Mouse (Mus musculus) cerebellum, postnatal 4 days (tissue): ENCODE measurements around the gene Arhgap15.

Experiments used
- DNase-seq, 2 experiments: peaks; one replicate each; pipeline ENCODE4 v3.0.0; 2022; ENCODE audit warnings: low spot score in 2 of 2, mixed read lengths in 1 of 2

Gene Arhgap15

DNA sequence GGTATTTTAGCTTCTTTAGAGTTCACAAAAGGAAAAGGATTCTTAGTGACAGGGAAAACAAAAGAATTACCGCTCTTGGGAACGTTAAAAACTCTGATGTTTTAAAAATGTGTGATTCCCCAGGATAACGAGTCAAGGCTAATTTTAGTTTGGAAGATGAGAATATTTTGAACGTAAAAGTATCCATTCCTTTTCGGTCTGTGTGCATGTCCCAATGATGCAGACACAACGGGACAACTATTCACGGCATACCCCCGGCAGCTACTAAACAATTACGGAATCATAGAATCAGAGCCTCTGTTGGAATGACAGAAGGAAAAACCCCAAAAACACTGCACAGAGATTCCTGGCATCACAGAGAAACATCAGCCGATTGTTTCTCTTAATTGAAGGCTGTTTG is 281.2 kb downstream of the Arhgap15 start:
- no peak for DNase-seq

DNA sequence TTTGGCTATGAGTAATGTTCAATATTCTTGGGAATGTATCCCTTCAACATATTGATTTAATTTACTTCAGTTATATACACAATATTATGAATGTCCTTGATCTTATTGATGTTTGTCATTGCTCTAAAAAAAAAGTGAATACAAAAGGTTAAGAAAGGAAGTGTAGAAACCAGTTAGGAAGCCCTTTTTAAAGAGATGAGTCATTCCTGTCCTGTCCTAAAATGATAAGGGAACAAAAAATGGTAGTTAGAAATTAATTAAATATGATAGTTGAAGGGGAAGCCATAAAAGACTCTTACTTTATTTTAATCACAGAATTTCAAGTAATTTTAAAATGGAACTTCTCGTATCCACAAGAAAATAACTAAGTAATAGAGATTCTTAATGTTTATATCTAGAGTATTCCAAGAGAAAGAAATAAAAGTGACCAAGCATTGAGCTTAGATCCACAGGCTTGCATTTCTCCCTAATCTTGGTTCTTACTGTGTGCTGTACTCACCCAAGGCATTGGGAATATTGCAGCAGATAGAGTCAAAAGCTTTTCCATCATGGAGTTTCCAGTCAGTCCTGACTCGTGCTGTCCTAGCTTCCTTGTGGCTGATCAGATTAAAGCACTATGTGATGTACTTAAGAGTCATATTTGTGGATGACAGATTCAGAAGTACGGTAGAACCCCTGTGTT is 291.0 kb downstream of the Arhgap15 start:
- DNase-seq: no peak

DNA sequence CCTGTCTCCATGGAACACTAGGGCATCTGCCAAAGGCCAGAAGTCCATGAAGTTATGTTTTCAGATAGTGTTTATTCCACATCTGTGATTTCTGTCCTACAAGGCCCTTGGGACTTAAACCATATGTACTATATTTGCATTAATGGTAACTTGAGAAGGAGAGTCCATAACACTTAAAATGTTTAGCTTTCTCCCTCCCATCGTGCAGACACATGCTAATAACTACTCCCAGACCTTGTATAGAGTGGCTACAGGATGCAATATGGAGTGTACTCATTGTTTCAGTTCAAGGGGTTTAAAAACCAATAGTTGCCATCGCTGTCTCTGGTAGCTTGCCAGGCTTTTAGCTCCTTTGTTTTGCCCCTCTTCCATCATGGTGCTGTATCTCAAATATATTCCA is 295.5 kb downstream of the Arhgap15 start:
- DNase-seq: no peak

DNA sequence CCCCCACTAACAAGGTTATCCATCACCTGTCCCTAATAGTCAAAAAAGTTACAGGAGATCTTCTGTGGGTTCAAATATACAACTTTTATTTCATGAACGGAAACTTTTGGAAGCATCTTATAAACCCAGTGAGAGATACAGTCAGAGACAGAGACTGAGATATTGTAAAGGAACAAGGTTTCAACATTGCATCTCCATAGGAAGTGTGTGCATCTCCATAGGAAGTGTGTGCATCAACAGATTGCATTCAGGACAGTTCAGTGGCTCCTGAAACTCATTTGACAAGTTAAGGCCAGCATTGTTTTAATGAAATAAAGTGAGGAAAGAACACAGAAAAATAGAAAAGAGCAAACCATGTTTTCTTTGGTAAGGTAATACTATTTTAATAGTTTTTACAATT is 296.0 kb downstream of the Arhgap15 start:
- DNase-seq: no peak

DNA sequence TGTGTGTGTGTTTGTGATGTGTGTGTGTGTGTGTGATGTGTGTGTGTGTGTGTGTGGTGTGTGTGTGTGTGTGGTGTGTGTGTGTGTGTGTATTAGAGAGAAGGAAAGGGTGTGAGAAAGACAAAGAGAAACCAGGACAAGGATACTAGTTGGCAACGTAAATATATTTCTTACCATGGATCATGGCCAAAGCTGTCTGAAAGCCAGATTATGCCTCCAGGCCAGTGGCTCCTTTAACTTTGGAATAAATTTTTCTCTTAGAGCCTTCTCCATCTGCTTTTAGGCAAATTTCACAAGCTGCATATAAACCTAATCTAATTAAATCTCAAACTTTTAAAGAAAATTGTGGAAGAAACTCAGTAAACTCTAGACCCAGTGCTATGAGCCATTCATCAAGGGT is 296.6 kb downstream of the Arhgap15 start:
- no peak for DNase-seq

DNA sequence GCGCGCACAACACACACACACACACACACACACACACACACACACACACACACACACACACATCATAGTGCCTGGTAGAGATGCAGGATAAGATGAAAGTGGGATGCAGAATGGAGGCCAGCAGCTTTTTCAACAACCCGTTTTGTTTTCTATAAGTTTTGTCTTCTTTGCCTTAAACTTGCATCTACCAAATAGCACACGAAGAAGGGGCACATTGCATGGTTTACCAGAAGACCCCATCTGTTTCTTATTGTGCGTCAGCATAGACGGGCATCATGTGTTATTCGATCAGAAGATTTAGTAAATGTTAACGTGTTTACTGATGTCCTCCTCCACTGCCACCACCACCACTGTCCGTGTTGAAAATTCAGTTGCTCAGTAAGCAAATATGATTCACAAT is 311.7 kb downstream of the Arhgap15 start:
- no peak for DNase-seq

DNA sequence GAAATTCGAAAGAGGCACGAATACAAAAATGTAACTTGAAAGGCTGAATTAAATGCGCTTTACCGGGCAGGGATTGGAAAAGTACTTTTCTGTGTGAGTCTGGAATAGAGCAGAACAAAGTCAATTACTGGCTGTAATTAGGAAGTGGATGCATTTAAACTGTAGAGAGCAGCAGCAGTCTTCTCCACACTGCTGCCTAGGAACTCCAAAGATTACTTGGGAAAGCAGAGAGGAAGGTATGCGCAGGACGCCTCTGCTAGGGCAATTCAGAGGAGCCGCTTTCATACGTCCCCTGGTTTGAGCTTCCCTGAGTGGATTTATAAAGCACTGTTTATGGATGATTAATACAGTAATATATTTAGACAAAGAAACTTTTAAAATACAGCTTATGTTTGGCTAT is 312.1 kb downstream of the Arhgap15 start:
- no peak for DNase-seq

DNA sequence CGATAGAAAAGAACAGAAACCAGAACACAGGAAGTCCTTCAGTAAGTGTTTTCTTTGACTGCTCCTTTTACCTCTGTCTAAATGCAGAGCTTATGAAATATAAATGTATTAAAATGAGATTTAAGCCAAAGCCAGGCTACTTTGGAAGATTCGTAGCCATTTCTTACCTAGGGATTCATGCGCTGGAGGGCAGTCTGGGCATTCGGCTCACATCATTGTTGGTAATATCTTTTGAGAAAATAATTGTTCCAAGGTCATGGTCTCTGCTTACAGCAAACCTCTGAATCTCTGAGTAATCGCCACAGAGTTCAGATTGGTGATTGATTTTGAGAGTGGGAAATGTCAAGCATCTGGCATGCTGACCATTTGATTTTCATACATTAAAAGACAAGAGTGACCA is 316.4 kb downstream of the Arhgap15 start:
- no peak for DNase-seq

DNA sequence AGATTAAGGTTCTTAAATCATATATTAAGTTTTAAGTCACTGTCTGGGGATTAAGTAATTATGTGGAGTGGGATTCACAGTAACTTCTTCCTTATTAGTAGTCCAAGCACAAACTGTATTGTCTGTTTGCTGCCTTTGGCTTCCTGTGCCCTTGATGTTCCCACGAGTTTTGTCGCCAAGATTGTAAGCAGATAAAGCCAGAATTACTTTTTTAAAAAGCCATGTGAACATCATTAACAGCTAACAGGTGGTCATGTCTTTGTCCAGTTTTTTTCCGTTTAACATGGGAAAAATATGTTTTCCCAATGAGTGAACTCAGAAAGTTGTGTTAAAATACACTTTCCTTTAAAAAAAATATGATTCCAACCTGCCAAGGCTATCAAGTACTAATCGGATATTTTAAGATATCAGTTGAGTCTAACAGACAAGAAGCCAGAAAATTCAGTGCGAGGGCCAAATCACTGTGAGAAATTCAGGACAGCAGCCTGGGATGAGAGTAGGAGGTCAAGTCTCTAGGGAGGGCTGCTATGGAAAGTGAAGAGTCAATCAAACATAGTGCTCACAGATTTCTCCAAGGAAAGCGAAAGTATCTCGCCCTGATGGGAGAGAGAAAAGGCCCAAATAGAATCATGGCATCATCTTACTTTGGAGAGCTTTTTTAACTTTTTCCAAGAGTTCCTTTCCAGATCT is 319.7 kb downstream of the Arhgap15 start:
- no peak for DNase-seq

DNA sequence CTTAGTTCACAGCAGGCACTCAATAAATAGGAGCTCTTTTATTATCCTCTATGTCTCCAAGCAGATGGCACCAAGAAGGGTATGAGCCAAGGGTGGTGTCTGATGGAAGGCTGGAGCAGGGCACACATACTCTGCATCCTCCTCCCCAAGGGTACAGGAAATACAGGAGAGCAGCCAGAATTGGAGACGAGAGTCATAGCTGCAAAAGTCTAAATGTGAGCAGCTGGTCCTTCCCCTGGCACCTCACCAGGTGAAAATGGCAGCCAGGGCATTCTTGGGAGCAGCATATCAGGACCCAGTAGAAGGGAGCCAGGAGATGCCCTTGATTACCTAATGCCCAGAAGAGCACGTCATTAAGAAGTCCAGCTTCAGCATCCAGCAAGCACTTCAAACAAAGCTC is 320.3 kb downstream of the Arhgap15 start:
- DNase-seq: peak in 1 of 2 experiments; percentile 36

DNA sequence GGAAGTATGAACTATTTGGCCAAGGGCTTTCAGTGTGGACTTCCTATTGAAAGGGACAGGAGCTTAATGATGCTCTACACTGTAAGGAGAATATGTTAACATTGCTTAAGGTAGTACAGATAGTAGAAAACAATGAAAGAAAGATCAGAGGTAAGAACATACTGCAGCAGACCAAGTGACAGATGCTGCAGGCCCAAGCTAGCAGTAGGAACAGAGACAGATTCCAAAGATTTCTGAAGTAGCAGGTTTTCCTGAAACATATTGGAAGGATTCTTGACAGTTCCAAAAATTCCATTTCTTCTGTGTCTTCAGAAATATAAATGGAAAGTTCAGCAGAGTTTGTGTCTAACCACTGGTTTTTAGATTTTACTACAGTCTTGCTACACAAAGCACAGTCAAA is 327.9 kb downstream of the Arhgap15 start:
- DNase-seq: no peak

DNA sequence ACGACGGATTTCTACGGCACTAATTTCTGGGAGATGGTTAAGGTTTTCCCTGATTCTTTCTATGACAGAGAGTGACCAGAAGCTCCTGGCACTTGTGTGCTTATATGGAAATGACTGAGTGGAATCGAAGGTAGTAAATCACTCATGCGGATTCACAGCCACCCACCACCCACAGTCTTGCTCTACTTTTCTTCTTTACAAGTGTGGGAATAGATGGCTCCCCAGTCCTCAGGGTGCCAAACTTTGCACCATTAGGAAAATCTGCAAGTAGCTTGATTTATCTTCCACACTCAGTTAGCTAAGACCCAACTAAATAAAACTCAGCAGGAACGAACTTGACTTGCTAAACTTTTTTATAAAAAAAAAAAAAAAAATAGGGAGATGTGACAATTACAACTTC is 331.9 kb downstream of the Arhgap15 start:
- DNase-seq: no peak

DNA sequence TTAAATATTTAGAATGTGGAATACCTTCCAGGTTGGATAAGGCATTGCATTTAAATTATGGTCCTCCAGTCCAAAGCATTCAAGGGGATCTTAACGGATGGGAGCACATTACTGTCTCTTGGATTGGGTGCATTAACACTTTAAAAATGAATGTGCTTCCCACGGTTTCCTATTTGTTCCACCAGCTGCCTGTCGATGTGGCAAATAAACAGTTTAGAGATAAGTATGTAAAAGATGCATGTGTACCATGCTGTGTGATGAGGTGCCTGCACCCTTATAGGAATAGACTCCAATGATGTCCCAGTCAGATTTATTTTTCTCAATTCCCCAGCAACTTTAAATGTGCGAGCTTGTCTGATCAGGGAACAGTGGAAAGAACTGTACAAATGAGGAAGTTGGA is 332.6 kb downstream of the Arhgap15 start:
- DNase-seq: no peak

DNA sequence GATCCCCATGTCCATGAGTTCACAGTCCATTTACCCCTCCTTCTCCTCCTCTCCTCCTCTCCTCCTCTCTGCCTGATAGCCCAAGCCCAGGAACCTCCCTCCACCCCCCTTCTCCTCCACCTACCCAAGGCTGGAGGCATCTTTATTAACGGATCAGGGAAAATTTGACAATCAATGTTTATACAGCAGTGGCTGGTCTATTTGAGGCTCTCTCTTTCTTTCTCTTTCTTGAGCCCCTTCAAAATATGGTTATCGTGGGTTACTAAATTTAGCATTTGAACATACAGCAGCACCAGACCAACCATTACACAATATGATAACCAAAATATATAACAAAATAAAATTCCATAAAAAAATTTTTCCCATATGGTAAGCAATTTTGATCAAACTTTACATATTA is 335.8 kb downstream of the Arhgap15 start:
- no peak for DNase-seq

DNA sequence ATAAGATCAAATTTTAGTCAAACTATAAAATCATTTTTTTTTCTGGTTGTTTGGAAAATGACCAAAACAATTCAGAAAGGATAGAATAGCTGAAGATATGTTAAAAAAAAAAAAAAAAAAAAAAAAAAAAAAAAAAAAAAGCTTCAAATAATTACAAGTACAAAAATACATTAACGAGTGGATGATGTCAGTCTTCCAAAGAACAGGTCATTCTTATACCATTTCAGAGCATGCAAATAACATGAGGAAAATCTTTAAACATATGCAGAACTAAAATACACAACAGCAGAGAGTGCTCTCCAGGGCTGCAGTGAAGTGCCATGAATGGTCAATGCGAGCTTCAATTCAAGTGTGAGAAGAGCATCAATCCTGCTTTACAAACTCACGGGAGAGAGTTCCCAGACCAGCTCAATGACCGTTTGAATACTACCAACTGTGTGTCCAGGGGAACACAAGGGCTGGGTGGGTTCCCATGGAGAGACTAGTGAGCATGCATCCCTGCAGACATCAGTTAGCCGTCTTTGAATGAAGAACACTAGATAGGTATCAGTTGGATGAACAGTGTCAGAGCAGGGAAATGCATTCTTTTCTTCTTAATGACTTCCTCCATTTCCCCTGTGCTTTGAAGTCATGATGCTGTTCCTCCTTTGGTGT is 337.9 kb downstream of the Arhgap15 start:
- DNase-seq: no peak

DNA sequence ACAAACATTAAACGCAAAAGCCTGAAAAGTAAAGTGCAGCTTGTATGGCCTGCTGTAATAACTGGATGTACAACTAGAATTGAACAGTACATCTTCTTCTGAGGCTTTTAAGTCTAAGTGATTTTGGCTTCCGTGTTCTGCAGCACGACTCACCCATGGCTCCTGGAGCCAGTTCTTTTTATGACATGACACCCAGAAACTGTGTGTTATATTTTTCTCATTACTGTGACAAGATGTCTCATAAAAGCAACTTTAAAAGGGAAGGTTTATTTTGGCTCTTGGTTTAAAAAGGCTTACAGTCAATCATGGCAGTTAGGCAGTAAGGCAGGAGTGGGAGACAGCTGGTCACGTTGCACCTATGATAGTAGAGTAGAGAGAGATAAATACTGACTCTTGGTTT is 349.9 kb downstream of the Arhgap15 start:
- no peak for DNase-seq

DNA sequence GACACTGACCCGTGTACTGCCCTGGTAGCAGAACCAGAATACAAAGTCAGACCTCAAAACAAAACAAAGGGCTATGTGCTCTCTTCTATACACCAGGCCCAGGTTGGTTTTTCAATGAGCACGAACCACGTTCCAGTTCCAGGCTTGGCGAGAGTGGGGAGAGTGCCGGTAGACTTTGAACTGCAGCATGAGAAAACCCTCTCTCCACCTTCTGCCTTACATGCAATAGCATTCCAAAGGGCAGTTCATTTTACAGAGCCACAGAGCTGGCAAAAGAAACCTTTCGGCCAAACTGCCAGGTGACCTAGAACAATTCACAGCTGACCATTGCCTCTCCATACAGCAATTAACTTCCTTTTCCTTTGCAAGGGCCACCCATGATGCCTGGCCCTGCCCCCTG is 353.7 kb downstream of the Arhgap15 start:
- no peak for DNase-seq

DNA sequence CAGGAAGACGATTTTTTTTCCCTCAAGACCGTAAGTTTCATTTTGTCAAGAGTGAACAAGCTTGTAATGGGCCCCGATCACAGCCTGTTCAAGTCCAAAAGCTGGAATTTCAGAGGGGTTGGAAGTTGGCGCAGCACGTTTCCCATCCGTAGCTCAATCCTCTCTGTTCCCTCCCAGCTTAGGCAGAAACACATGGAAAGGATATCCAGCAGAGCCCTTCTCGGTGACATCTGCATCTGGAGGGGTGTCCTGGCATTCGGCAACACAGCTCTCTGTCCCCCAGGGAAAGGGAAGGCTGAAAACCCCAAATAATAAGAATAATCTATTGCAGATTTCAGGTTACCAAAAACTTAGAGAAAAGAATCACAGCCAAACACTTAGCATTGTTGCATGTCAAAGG is 354.7 kb downstream of the Arhgap15 start:
- no peak for DNase-seq

DNA sequence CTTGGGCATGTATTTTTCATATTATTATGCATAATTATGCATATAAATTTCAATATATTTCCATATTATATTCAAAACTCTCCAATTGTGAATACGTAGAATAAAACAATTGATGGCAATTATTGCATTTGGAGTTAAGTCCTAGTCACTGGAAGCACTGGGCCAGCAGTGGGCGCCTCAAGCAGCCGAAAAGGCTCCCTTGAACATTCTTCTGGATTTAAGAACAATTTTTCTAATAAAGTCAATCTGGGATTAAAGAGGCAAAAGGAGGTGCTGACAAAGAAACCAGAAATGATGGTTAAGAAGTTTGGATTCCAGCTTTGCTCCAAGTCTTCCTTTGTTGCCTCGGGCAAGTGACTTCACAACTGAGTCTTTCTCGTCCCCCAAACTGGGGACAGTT is 355.1 kb downstream of the Arhgap15 start:
- no peak for DNase-seq

DNA sequence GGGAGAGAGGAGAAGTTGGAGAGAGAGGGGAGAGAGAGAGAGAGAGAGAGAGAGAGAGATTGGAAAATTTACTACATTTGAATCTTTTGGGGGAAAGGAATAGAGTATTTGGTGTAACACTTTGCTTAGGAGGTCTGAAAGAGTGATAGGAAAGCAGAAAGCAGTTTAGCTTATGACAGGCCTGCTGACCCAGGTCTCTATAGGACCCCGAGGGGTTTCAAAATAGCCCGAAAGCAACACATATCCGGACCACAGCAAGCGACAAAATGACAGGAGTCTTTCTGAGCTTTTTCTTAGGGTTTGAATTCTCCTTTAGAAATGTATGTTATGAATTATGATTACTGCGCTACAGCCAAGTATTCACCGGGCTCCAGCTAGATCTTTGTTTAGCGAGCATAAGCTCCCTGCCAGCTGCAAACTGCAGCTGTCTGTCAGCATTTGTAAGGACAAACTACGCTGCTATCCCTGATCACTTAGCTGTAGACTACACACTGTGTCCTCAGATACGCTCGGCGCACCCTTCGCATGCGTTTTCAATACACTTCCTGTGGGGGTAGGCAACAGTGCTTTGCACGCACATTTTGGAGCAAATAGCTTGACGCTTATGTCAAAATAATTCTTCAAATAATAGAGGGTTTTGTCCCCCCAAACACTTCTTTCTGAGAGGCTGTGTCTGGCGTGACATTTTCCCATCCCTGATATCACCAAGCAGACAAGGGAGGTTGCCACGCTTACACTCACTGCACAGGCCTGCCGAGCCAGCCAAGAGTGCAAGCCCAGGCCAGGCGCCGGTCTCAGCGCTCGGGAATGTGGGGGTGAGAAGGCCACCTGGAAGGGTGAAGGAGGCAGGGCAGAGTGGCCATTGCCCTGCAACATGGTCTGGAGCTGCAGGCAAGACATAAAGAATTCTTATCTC is 355.9 kb downstream of the Arhgap15 start:
- DNase-seq: peak in 1 of 2 experiments; percentile 11

DNA sequence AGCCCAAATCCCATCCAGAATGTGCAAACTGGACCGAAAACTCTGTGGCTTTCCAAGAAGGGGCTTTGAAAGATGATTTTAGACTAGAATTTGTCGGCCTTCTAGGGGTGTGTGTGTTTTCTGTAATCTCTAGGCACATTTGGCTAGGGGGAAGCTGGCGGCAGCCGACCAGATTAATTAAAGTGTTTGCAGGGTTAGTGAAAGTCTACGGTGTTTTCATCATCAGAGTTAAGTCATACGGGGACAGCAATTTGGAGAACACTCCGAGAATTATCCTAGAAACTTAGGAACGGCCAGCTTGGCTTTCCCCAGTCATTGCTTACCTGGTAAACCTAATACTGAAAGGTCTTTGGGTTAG is 356.6 kb downstream of the Arhgap15 start:
- DNase-seq: no peak

DNA sequence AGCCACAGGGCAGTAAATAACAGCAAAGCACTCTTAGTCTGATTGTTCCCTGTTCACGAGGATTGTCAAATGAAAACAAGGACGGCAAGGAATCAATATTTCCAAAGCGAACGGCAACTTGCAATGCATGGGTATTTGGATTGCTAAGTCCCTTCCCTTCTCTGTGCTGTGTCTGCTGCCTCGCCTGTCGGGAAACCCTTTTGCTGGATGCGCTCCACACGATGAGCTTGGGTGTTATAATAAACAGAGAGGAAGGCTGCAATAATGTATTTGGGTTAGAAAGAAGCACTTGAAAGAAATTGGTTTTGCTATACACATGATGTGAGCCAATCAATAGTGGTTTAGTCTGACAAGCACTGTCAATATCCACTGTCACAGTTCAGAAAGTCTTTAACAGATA is 357.7 kb downstream of the Arhgap15 start:
- DNase-seq: no peak
